Comparison of ENCODE assay signal across 8 mouse cellular contexts in genomic region chr17:26505181-26505581, GRCm38 (mm10). TPM values are rescaled to one million over a fixed set of nuclear protein-coding genes. Genes with fewer than 3 reads are reported as not detected.
DNase-seq lines count a peak whose midpoint lies in the region; ATAC-seq and TF ChIP-seq lines count a peak whose summit lies in the region.

No protein-coding gene starts in this region.

- H3K4me1 ChIP-seq in heart, embryonic 10.5 days = peaks cover 58% of the 10 kb centered on the region
- peaks cover 70% of the 10 kb centered on the region for H3K4me1 ChIP-seq in E14TG2a.4 (replicated peaks; ENCODE audit: low read depth, low read length)
- H3K4me1 ChIP-seq in heart, embryonic 15.5 days (replicated peaks) = peaks cover 56% of the 10 kb centered on the region
- H3K4me1 ChIP-seq in liver, postnatal 0 days (ENCODE audit: insufficient read depth) = peaks cover 25% of the 10 kb centered on the region

- TF ChIP-seq EP300 in liver, postnatal 0 days (IDR thresholded peaks at IDR 0.05; ENCODE audit: low read depth) = no peak

- H3K9ac ChIP-seq in heart, embryonic 15.5 days = 0 out of 2 replicates have a peak overlapping the region, but pooled peaks have one; percentile 37
- H3K9ac ChIP-seq in liver, postnatal 0 days (replicated peaks) = 0 out of 2 replicates have a peak overlapping the region, but pooled peaks have one; percentile 36

- no peak for DNase-seq in heart, embryonic 10.5 days (ENCODE audit: low spot score)
- no peak for DNase-seq in heart, adult 9 months (ENCODE audit: low spot score in 2 of 2)
- DNase-seq in liver, postnatal 0 days = no peak
- no peak for DNase-seq in cerebellum, postnatal 36 days
- DNase-seq in left cerebral cortex, postnatal 4 days = no peak

- no peak for ATAC-seq in heart, embryonic 15.5 days (replicated peaks; ENCODE audit: insufficient number of reproducible peaks, insufficient read depth, low FRiP score, low read depth)
- ATAC-seq in liver, postnatal 0 days = no peak
- ATAC-seq in megakaryocyte-erythroid progenitor cell, adult 5-6 weeks (replicated peaks; ENCODE audit: low FRiP score, low TSS enrichment, poor library complexity, severe bottlenecking) = no peak

- TF ChIP-seq CTCF in E14TG2a.4 (conservative IDR thresholded peaks at IDR 0.05; ENCODE audit: low read length) = no peak
- TF ChIP-seq CTCF in liver, postnatal 0 days (IDR thresholded peaks at IDR 0.05; ENCODE audit: low read depth) = no peak

- H3K4me3 ChIP-seq in heart, embryonic 10.5 days = 0 out of 2 replicates have a peak overlapping the region, but pooled peaks have one; percentile 3
- peak overlapping the region; percentile 13; the same call in 1 of the 2 replicates for H3K4me3 ChIP-seq in E14TG2a.4 (replicated peaks; ENCODE audit: low read length)
- peak overlapping the region; percentile 82; the same call in 1 of the 2 replicates for H3K4me3 ChIP-seq in heart, embryonic 15.5 days
- no peak overlapping the region for H3K4me3 ChIP-seq in liver, postnatal 0 days (ENCODE audit: low read depth, low read length)

- peak overlapping the region; percentile 71 for H3K4me2 ChIP-seq in heart, embryonic 15.5 days
- peak overlapping the region; percentile 85 for H3K4me2 ChIP-seq in liver, postnatal 0 days (ENCODE audit: low read depth, low read length)

- WGBS in heart, embryonic 10.5 days = 80% methylated on average over 3 of the region's 3 CpGs
- 73% methylated on average over 3 of the region's 3 CpGs for WGBS in heart, embryonic 15.5 days
- WGBS in liver, postnatal 0 days (ENCODE audit: insufficient replicate concordance) = 78% methylated on average over 3 of the region's 3 CpGs

- no peak overlapping the region; the same call in 1 of the 2 replicates for H3K27ac ChIP-seq in heart, embryonic 10.5 days
- H3K27ac ChIP-seq in heart, embryonic 15.5 days = peak overlapping the region; percentile 99
- peak overlapping the region; percentile 70; the same call in 1 of the 2 replicates for H3K27ac ChIP-seq in liver, postnatal 0 days (ENCODE audit: low read depth)

- no peaks in the 10 kb centered on the region for H3K9me3 ChIP-seq in heart, embryonic 10.5 days
- peaks cover 11% of the 10 kb centered on the region for H3K9me3 ChIP-seq in E14TG2a.4 (ENCODE audit: low read length)
- H3K9me3 ChIP-seq in heart, embryonic 15.5 days (replicated peaks) = no peaks in the 10 kb centered on the region
- no peaks in the 10 kb centered on the region for H3K9me3 ChIP-seq in liver, postnatal 0 days (ENCODE audit: low read length)

- H3K36me3 ChIP-seq in heart, embryonic 10.5 days = peaks cover 19% of the 10 kb centered on the region
- peaks cover 24% of the 10 kb centered on the region for H3K36me3 ChIP-seq in E14TG2a.4 (ENCODE audit: insufficient read depth, low read length)
- H3K36me3 ChIP-seq in heart, embryonic 15.5 days = peaks cover 5% of the 10 kb centered on the region; the same call in 1 of the 2 replicates
- peaks cover 27% of the 10 kb centered on the region for H3K36me3 ChIP-seq in liver, postnatal 0 days (replicated peaks; ENCODE audit: insufficient read depth, low read length)

- intact Hi-C loops in left cerebral cortex, postnatal 4 days (cut with DNase I) = loop anchor here (5.0 kb wide), 1 partner anchor 38 kb away; no protein-coding TSS in a partner anchor

- H3K27me3 ChIP-seq in heart, embryonic 10.5 days (ENCODE audit: insufficient read depth, poor library complexity, severe bottlenecking) = no peaks in the 10 kb centered on the region
- H3K27me3 ChIP-seq in E14TG2a.4 (ENCODE audit: insufficient read depth, low read length) = peaks cover 4% of the 10 kb centered on the region; the same call in 1 of the 2 replicates
- no peaks in the 10 kb centered on the region for H3K27me3 ChIP-seq in heart, embryonic 15.5 days
- H3K27me3 ChIP-seq in liver, postnatal 0 days (ENCODE audit: insufficient read depth, low read length) = no peaks in the 10 kb centered on the region

RNA-seq across cellular contexts. Expression of gene Ergic1, which starts 56.1 kb away (rescaled TPM):
- polyA plus RNA-seq in heart, embryonic 10.5 days (2016; fragmentation: Nextera tagmentation; extraction: Ambion mirVana) = 130 and 150 TPM in 2 replicates
- polyA plus RNA-seq in heart, embryonic 15.5 days (2015; fragmentation: Nextera tagmentation; extraction: Ambion mirVana) = 75.0 and 92.0 TPM in 2 replicates
- polyA plus RNA-seq in liver, postnatal 0 days (2015; fragmentation: Nextera tagmentation; extraction: Ambion mirVana) = 34.4 and 35.0 TPM in 2 replicates
- total RNA-seq in megakaryocyte-erythroid progenitor cell, adult 5-6 weeks (2014; fragmentation: Nextera tagmentation) = 51.7 and 55.0 TPM in 2 replicates
- total RNA-seq in megakaryocyte-erythroid progenitor cell, adult 5-6 weeks (2017) = 31.6 and 40.3 TPM in 2 replicates
- 100 to 1,000 TPM; 180 to 193 TPM for total RNA-seq in left cerebral cortex, postnatal 4 days (2021)

RNA-seq across cellular contexts. Expression of gene Dusp1, which starts 56.7 kb away (rescaled TPM):
- polyA plus RNA-seq in heart, embryonic 10.5 days (2016; fragmentation: Nextera tagmentation; extraction: Ambion mirVana) = 28.8 and 31.5 TPM in 2 replicates
- polyA plus RNA-seq in heart, embryonic 15.5 days (2015; fragmentation: Nextera tagmentation; extraction: Ambion mirVana) = 30.8 and 38.1 TPM in 2 replicates
- 13.4 and 14.2 TPM in 2 replicates for polyA plus RNA-seq in liver, postnatal 0 days (2015; fragmentation: Nextera tagmentation; extraction: Ambion mirVana)
- 18.4 and 29.1 TPM in 2 replicates for total RNA-seq in megakaryocyte-erythroid progenitor cell, adult 5-6 weeks (2014; fragmentation: Nextera tagmentation)
- total RNA-seq in megakaryocyte-erythroid progenitor cell, adult 5-6 weeks (2017) = 73.3 and 79.0 TPM in 2 replicates
- 10 to 100 TPM; 17.2 to 18.9 TPM for total RNA-seq in left cerebral cortex, postnatal 4 days (2021)
